Mouse (Mus musculus) cerebellum, adult 2 months (tissue): ENCODE measurements around the gene Mettl17.

Experiments used
- CTCF ChIP-seq: fragments of 200-500 bp; IDR thresholded peaks from 2 replicates; pipeline ENCODE4 v1.5.1; 2011; ENCODE audit warnings: low read depth, mild to moderate bottlenecking, control low read depth, low read length, moderate library complexity, borderline replicate concordance; ENCODE audit not compliant: insufficient read depth
- POLR2A ChIP-seq: fragments of 200-500 bp; IDR thresholded peaks from 2 replicates; pipeline ENCODE4 v1.6.1; 2011; ENCODE audit warnings: low read length, control low read depth, borderline replicate concordance; ENCODE audit not compliant: insufficient read depth

GRCm38 (mm10) chr14:51877517-51877916 is 7.1 kb upstream of the Mettl17 start:
- no peak for TF ChIP-seq CTCF
- no peak for TF ChIP-seq POLR2A
